Mouse (Mus musculus): ENCODE results near the gene Kcnn1.
"Not testable (repeated sequence)": the region's sequence is repeated elsewhere in the genome, so short reads cannot be mapped to it uniquely, and the experiment has no call there.

DNA sequence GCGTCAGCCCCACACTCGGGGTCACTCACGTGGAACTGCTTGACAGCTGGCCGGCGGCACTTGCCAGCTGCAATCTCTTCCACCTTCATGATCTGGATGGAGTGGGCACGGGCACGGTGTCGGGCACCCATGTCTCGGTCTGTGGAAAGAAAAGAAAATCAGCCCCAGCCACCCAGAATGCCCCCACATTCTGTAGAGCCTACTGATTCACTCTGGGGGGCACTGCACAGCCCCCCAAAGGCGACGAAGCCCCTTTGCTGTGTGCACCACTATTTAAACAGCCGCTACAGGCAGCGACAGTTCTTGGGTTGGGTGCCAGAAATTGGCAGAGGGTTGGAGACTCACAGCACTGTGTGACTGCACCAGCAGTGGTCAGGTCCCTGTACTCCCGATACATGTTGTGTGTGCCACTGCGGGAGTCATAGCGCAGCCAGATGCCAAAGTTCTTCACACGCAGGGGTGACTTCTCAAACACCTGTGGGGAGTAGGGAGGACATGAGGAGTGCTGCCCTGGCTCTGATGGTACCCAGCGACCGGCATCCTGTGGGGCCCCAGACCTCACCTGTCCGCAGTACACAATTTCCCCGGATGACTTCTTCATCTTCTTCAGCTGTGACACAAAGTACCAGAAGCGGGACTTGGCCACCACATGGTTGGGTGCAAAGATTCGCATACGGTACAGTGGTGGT is 32.7 kb upstream of the Kcnn1 start:
- TF ChIP-seq CTCF (IDR thresholded peaks at IDR 0.05; ENCODE audit: borderline replicate concordance, insufficient read depth, low read depth, low read length); POLR2A (IDR thresholded peaks at IDR 0.05; ENCODE audit: borderline replicate concordance, insufficient read depth, low read length): not testable (repeated sequence)

Data from cerebellum, adult 2 months (tissue).